Mouse (Mus musculus): ENCODE results near the gene Naa25.

DNA sequence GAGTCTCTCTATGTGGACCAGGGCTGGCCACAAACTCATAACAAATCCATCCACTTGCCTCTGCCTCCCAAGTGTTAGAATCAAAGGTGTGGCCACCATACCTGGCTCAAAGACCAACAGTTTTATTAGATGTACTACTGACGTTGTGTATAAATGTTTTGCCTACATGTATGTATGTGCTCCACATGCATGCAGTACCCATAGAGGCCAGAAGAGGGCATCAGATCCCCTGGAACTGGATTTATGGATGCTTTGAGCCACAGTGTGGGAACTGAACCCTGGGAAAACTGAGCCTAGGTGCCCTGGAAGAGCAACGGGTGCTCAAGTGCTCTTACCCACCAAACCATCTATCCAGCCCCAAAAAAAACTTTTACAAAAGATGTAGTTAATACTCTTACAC is 17.0 kb upstream of the Naa25 start:
- TF ChIP-seq CTCF (IDR thresholded peaks at IDR 0.05; ENCODE audit: insufficient read depth, low read length) (no peak; the same call in 1 of the 2 replicates), POLR2A (IDR thresholded peaks at IDR 0.05; ENCODE audit: borderline replicate concordance, extremely low read depth, low read depth, low read length) (no peak)

All from lung, adult 2 months (tissue).